Mouse (Mus musculus) c-Kit-positive CD71-positive TER-119-positive erythroid progenitor cells, embryonic 14.5 days (primary cell): ENCODE results near the gene Sobp.

ENCODE experiments used
- DNase-seq: peaks from one replicate; pipeline ENCODE4 v3.0.0-alpha.2; 2013; ENCODE audit warnings: low spot score

Sobp gene

GRCm38 (mm10) chr10:43174326-43175155, at the start of gene Sobp, which contains the start of gene 9030612E09Rik:
Gene Sobp, minus strand, starts transcription at chr10:43174530.
Gene 9030612E09Rik, plus strand, starts transcription at chr10:43174704.
- DNase-seq, result no peak

- DNase-seq, result no peak
Measured at GRCm38 (mm10) chr10:43223391-43223790, 49.1 kb upstream of the Sobp start.

- no peak for DNase-seq
Measured at GRCm38 (mm10) chr10:43221659-43222058, 47.3 kb upstream of the Sobp start.

- DNase-seq, result peak; percentile 91
Measured at GRCm38 (mm10) chr10:43220910-43221625, 46.7 kb upstream of the Sobp start, which contains the start of gene Pdss2. Gene Pdss2, plus strand, starts transcription at chr10:43221486.

GRCm38 (mm10) chr10:43220479-43220878, 46.1 kb upstream of the Sobp start:
- DNase-seq, result no peak

- DNase-seq, result no peak
Measured at GRCm38 (mm10) chr10:43217361-43217900, 43.1 kb upstream of the Sobp start.

GRCm38 (mm10) chr10:43211866-43212265, 37.5 kb upstream of the Sobp start:
- DNase-seq, result peak; percentile 58

GRCm38 (mm10) chr10:43203865-43204264, 29.5 kb upstream of the Sobp start:
- DNase-seq, result no peak

GRCm38 (mm10) chr10:43200206-43200605, 25.9 kb upstream of the Sobp start:
- DNase-seq, result no peak

- no peak for DNase-seq
Measured at GRCm38 (mm10) chr10:43180313-43180912, 6.1 kb upstream of the Sobp start.

GRCm38 (mm10) chr10:43175156-43175601, 849 bp upstream of the Sobp start:
- no peak for DNase-seq

- DNase-seq, result no peak
Measured at GRCm38 (mm10) chr10:43173828-43174325, 453 bp downstream of the Sobp start.

- no peak for DNase-seq
Measured at GRCm38 (mm10) chr10:43173141-43173827, 1.0 kb downstream of the Sobp start.

GRCm38 (mm10) chr10:43172554-43172953, 1.8 kb downstream of the Sobp start:
- DNase-seq, result no peak

- no peak for DNase-seq
Measured at GRCm38 (mm10) chr10:43172066-43172465, 2.3 kb downstream of the Sobp start.

- no peak for DNase-seq
Measured at GRCm38 (mm10) chr10:43171106-43171505, 3.2 kb downstream of the Sobp start.

- no peak for DNase-seq
Measured at GRCm38 (mm10) chr10:43168847-43169246, 5.5 kb downstream of the Sobp start.

- DNase-seq, result no peak
Measured at GRCm38 (mm10) chr10:43166817-43167216, 7.5 kb downstream of the Sobp start.

- no peak for DNase-seq
Measured at GRCm38 (mm10) chr10:43166146-43166545, 8.2 kb downstream of the Sobp start.

GRCm38 (mm10) chr10:43164406-43164805, 9.9 kb downstream of the Sobp start:
- DNase-seq, result no peak

- DNase-seq, result no peak
Measured at GRCm38 (mm10) chr10:43162318-43162717, 12.0 kb downstream of the Sobp start.
